Mouse (Mus musculus): ENCODE results near the gene Pdia3.
"Not testable (repeated sequence)": the region's sequence is repeated elsewhere in the genome, so short reads cannot be mapped to it uniquely, and the experiment has no call there.

The Pdia3 gene

GRCm38 (mm10) chr2:121413387-121414042 lies at the start of gene Pdia3, which contains the start of gene Catsper2:
Gene Pdia3, plus strand, starts transcription at chr2:121413775.
Gene Catsper2, minus strand, starts transcription at chr2:121413792.
- DNase-seq (ENCODE audit: low spot score in 2 of 2), result peak; percentile 89 to 96

GRCm38 (mm10) chr2:121368831-121369230 lies 44.7 kb upstream of the Pdia3 start:
- DNase-seq (ENCODE audit: low spot score in 2 of 2), result no peak

DNA sequence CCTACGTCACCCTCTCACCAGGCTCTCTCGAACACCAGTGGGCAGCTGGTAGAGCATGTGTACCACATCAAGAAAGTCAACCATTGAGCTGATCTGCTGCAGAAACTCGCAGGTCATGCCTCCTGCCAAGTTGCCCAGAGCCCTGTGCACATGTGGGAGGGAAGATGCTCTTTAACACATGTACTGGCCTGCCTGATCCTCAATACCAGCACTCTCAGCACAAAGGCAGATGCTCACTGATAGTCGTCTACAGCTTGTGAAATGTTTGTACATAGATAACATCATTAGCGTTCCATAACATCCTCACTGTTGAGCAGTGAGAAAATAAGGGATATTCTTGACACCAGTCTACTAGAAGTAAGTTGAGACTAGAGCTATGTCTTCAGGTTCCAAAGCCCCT lies 42.7 kb upstream of the Pdia3 start:
- DNase-seq (ENCODE audit: low spot score in 2 of 2), result no peak

DNA sequence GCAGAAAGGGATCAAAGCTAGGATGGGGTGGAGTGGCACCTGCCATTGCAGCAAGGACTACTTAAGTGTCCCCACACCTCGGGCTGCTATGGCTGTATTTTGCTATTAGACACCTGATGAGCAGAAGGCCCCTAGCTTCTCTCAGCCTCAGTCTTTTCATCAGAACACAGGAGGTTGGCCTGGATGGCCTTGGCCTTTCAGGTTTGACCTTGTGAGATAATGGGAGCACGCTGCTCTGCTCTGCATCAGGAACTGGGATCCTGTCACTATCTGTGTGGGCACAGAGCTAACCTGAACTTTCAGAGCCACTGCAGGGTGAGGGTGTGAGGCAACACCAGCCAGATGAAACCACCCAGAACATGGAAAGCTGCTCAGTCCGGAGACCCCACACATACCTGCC lies 41.3 kb upstream of the Pdia3 start:
- DNase-seq (ENCODE audit: low spot score in 2 of 2), result no peak

GRCm38 (mm10) chr2:121374766-121375165 lies 38.8 kb upstream of the Pdia3 start:
- no peak for DNase-seq (ENCODE audit: low spot score in 2 of 2)

DNA sequence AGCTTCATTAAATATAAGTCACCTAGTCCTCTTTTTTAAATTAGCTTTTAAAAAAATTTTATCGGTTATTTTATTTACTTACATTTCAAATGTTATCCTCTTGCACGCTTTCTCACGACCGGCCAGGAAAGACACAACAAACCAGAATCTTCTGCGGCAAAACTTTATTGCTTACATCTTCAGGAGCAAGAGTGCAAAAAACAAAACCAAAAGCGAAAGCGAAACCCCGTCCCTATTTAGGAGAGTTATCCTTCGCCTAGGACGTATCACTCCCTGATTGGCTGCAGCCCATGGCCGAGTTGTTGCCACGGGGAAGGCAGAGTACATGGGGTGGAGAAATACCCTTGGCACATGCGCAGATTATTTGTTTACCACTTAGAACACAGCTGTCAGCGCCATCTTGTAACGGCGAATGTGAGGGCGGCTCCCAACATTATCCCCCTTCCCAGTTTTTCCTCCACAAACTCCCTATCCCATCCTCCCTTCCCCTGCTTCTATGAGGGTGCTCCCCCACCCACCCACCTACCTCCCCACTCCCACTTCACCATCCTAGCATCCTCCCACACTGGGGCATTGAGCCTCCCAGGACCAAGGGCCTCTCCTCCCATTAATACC lies 26.5 kb upstream of the Pdia3 start, which contains the start of gene Strc:
Gene Strc (minus strand): TSS at position 208 of the 615 bp plus-strand sequence.
- DNase-seq (ENCODE audit: low spot score in 2 of 2), result not testable (repeated sequence)

DNA sequence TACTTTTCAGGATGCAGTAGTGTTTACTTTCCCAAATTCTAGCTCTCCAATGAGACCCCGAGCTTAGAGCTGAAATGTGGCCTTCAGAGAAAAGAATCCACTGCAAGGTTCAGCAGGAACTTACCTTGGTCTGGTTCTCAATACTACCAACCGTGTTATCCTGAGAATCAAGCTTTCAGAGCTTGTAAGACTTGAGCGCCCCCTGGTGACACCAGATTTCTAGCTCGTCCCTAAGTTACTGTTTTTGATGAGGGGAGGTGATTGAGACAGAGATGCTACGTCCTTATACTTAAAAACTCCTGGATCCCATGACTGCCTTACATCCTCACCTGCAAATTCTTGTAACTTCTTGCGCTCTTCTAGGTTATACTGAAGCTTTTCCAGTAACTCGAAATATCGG lies 17.0 kb upstream of the Pdia3 start:
- peak; percentile 33 to 72 for DNase-seq (ENCODE audit: low spot score in 2 of 2)

- no peak for DNase-seq (ENCODE audit: low spot score in 2 of 2)
Measured at GRCm38 (mm10) chr2:121403296-121403695, 10.3 kb upstream of the Pdia3 start.

GRCm38 (mm10) chr2:121408160-121408559 lies 5.4 kb upstream of the Pdia3 start:
- peak in 1 of 2 experiments; percentile 17 for DNase-seq (ENCODE audit: low spot score in 2 of 2)

DNA sequence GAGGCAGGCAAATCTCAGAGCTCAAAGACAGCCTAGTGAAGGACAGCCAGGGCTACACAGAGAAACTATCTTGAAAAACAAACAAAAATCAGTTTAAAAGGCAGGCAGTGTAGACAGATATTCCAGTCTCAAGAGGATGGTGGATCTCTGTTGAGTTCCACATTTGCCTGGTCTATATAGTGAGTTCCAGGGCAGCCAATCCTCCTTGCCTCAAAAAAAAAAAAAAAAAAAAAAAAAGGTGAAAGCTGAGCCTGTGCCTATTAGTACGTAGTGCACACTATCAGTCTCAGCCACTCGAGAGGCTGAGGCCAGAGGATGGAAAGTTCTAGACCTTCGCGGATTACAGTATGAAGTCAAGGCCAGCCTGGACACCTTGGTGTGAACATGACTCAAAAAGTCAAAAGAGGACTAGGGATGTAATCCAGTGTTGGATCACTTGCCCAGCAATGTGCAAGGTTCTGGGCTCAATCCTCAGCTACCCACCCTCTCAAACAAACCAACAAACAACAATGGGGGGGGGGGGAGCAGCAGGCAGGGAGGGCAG lies 660 bp upstream of the Pdia3 start:
- DNase-seq (ENCODE audit: low spot score in 2 of 2), result no peak

- peak in 1 of 2 experiments; percentile 41 for DNase-seq (ENCODE audit: low spot score in 2 of 2)
Measured at GRCm38 (mm10) chr2:121414139-121414685, 637 bp downstream of the Pdia3 start.

DNA sequence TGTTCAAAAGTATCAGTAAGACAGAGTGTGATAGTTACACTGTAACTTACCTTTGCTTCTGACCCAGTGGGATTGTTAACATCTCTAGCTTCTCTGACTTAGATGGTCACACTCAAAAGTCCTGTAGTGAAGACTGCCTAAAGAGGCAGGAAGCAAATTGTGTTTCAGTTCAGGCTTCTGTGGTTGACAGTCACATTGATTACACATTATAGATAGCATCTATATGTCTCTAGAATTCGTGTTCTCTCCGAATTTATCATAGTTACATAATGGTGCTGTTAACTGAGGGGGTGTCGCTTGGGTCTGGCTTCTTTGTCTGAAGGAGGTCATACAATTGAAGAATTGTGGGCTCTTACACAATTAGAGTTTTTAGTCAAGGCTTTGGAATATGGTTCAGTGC lies 1.5 kb downstream of the Pdia3 start:
- no peak for DNase-seq (ENCODE audit: low spot score in 2 of 2)

GRCm38 (mm10) chr2:121415591-121415990 lies 2.0 kb downstream of the Pdia3 start:
- no peak for DNase-seq (ENCODE audit: low spot score in 2 of 2)

DNA sequence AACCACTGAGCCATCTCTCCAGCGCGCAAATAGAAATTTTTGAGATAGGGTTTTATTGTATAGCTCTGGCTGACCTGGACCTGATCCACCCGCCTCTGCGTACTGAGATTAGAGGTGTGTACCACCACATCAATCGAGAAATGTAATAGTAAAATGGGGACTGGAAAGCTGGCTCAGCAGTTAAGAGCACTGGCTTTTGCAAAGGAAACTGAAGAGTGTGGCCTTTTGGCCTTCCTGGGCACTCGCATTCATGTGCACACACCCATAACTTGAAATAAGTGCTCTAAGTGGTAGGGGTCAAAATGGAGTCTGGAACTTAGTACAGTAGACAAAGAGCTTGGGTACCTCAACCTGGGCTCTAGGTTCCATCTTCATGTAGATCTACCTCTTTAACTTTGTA lies 2.8 kb downstream of the Pdia3 start:
- no peak for DNase-seq (ENCODE audit: low spot score in 2 of 2)

GRCm38 (mm10) chr2:121418476-121418875 lies 4.9 kb downstream of the Pdia3 start:
- no peak for DNase-seq (ENCODE audit: low spot score in 2 of 2)

DNA sequence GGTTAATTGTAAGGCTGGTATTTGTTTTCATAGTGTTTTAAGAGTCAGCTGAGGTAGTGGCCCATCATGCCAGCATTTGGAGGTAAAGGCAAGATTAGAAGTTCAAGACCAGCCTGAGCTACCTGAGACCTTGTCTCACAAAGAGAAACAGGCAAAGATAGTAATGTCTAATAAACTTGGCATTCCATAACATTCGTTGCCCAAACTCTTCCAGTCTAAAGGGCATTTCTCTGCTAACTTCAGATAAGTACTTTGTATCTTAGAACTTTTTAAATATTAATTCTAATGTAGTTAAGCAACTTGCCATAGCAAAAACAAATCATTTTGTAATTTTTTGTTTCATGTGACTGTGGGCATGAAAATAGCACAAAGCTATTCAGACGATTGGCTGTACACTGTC lies 9.6 kb downstream of the Pdia3 start:
- DNase-seq (ENCODE audit: low spot score in 2 of 2), result no peak

DNA sequence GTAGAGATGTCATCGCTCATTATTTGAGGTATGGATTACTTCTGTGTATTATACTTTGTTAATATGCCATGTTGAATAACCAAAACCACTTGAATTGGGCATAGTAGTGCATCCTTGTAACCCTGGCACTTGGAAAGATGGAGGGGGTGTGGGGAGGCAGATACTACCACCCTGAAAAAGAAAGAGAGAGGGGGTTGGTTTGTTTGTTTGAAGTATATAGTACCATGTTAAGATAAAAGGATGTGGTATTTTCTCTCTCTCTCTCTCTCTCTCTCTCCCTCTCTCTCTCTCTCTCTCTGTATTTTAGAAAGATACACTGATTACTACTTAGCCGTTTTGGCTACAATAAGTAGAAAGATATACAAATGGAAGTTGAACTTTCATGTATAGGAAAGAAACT lies 12.3 kb downstream of the Pdia3 start:
- no peak for DNase-seq (ENCODE audit: low spot score in 2 of 2)

GRCm38 (mm10) chr2:121434854-121435253 lies 21.3 kb downstream of the Pdia3 start:
- DNase-seq (ENCODE audit: low spot score in 2 of 2), result no peak

DNA sequence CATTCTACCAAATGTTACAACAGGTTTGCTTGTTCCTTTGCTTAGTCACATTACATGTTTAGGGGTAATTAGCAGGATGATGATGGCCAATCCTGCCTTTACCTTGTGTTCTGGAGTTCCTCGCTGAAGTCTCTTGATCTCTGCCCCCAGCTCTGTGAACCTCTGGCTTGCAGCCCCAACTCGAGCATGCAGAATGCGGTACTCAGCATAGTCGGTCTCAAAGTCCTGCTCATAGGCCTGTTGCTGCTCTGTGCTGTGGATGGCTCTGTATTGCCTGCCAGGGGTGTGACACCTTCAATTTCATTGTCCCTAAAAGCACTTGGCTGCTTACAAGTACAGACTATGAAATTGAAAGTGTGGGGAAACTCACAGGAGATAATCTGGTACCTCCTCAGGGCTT lies 26.2 kb downstream of the Pdia3 start:
- DNase-seq (ENCODE audit: low spot score in 2 of 2), result no peak

GRCm38 (mm10) chr2:121440834-121441605 lies 27.4 kb downstream of the Pdia3 start:
- no peak for DNase-seq (ENCODE audit: low spot score in 2 of 2)

- no peak for DNase-seq (ENCODE audit: low spot score in 2 of 2)
Measured at GRCm38 (mm10) chr2:121441800-121442199, 28.2 kb downstream of the Pdia3 start.

Measured in urinary bladder, adult 18-20 months (tissue).